Mouse (Mus musculus) heart, postnatal 0 days (tissue): ENCODE results near the gene Cybc1.

Source experiments
- CTCF ChIP-seq: IDR thresholded peaks from 2 replicates; pipeline ENCODE4 v1.5.1; 2016; ENCODE audit warnings: antibody characterized with exemption, control low read depth, low read depth
- EP300 ChIP-seq: IDR thresholded peaks from 2 replicates; pipeline ENCODE4 v1.6.1; 2016; ENCODE audit warnings: antibody characterized with exemption, low read depth

DNA sequence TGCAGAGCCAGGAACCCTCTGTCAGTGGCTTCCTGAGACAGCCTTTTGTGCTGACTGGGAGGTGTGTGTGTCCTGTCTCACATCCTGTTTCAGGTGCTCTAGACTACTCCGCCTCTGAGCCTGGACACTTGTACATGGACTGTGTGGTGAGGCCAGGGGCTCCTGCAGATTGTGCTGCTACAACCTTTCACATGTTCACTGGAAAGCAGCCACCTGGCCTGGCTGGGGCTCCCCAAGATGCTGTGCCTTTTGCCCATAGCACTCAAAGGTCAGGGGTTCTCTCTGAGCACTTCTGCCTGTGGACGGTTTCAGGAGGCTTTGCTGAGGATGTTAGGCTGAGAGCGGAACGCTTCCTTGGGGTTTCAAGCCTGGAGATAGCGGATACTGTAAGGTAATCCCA, 8.4 kb downstream of the Cybc1 start:
- no peak for TF ChIP-seq CTCF
- no peak for TF ChIP-seq EP300
